Mouse (Mus musculus) midbrain, postnatal 0 days (tissue): ENCODE data around the gene Lime1. TPM values are rescaled to one million over a fixed set of nuclear protein-coding genes. Genes with fewer than 3 reads are reported as not detected.

Experiments used
- ATAC-seq: fragments of 200-750 bp; cut with Nextera tagmentation; 2 replicates; pipeline ENCODE4 v1.8.0; 2017; ENCODE audit warnings: moderate number of reproducible peaks, mild to moderate bottlenecking, moderate TSS enrichment, moderate library complexity; ENCODE audit not compliant: low FRiP score
- DNase-seq: peaks from one replicate; pipeline ENCODE4 v3.0.0-alpha.2; 2015; ENCODE audit warnings: low spot score
- H3K27ac ChIP-seq: fragments of 300-500 bp; sonication (generic); 2 replicates; pipeline ENCODE4 v1.5.1; 2014; ENCODE audit warnings: low read depth, mild to moderate bottlenecking, low read length, mixed read lengths
- H3K27me3 ChIP-seq: fragments of 300-500 bp; sonication (generic); 2 replicates; pipeline ENCODE4 v1.6.1; 2014; ENCODE audit warnings: low read length, control low read depth, mixed read lengths; ENCODE audit not compliant: insufficient read depth
- H3K36me3 ChIP-seq: fragments of 300-500 bp; sonication (generic); 2 replicates; pipeline ENCODE4 v1.6.1; 2014; ENCODE audit warnings: low read length, control low read depth, mixed read lengths; ENCODE audit not compliant: insufficient read depth
- H3K4me1 ChIP-seq: fragments of 300-500 bp; sonication (generic); 2 replicates; pipeline ENCODE4 v1.6.1; 2014; ENCODE audit warnings: mild to moderate bottlenecking, control low read depth, antibody characterized with exemption, low read length, mixed read lengths; ENCODE audit not compliant: insufficient read depth
- H3K4me2 ChIP-seq: fragments of 300-500 bp; sonication (generic); 2 replicates; pipeline ENCODE4 v1.6.1; 2014; ENCODE audit warnings: low read depth, mild to moderate bottlenecking, low read length, mixed read lengths; ENCODE audit not compliant: poor library complexity, severe bottlenecking
- H3K4me3 ChIP-seq: fragments of 300-500 bp; sonication (generic); 2 replicates; pipeline ENCODE4 v1.5.1; 2014; ENCODE audit warnings: low read depth, mild to moderate bottlenecking, low read length, moderate library complexity
- H3K9ac ChIP-seq: fragments of 300-500 bp; sonication (generic); replicated peaks from 2 replicates; pipeline ENCODE4 v1.6.1; 2014; ENCODE audit warnings: mild to moderate bottlenecking, low read length, moderate library complexity, mixed read lengths; ENCODE audit not compliant: poor library complexity, severe bottlenecking
- H3K9me3 ChIP-seq: fragments of 300-500 bp; sonication (generic); 2 replicates; pipeline ENCODE4 v1.6.1; 2016; ENCODE audit warnings: low read length, control low read depth
- CTCF ChIP-seq: IDR thresholded peaks from 2 replicates; pipeline ENCODE4 v1.5.1; 2016; ENCODE audit warnings: antibody characterized with exemption, mild to moderate bottlenecking
- WGBS: fragments of 180-500 bp; shearing (Covaris S2); extraction: QIAGEN DNeasy Blood & Tissue Kit; methylation state at CpG from one replicate; pipeline ENCODE4 v1.1.7; 2014; 5-methylcytosine and 5-hydroxymethylcytosine counted together
- polyA plus RNA-seq: library from polyadenylated mRNA; unstranded; fragments of >200 nt; fragmentation: Nextera tagmentation; extraction: Ambion mirVana; gene quantifications from 2 replicates; pipeline ENCODE4 v1.2.1, GENCODE M21; 2015
- total RNA-seq: library from RNA; depleted of rRNA; stranded (reverse); fragments of >200 nt; gene quantifications from 2 replicates; pipeline ENCODE4 v1.2.3, GENCODE M21; 2014; rRNA removed

Gene Lime1
- total RNA-seq: 36.4 and 44.8 TPM in 2 replicates
- 30.3 and 32.4 TPM in 2 replicates for polyA plus RNA-seq

- no peak for DNase-seq
- Histone ChIP-seq H3K9ac (no peak within 1 kb of the TSS), H3K27ac (no peak within 1 kb of the TSS), H3K9me3 (no peaks in the 10 kb centered on the region), H3K4me3 (no peak within 1 kb of the TSS), H3K4me1 (no peaks in the 10 kb centered on the region), H3K36me3 (peaks cover 51% of the 10 kb centered on the region), H3K4me2 (no peak within 1 kb of the TSS), H3K27me3 (no peaks in the 10 kb centered on the region)
- 95% methylated on average over 12 of the region's 12 CpGs for WGBS
- TF ChIP-seq CTCF: no peak
- ATAC-seq: no peak
Measured at GRCm38 (mm10) chr2:181379778-181380177, at the start of gene Lime1. TSS of gene Lime1 (plus strand) at chr2:181380078.

- Histone ChIP-seq H3K27me3 (no peaks in the 10 kb centered on the region), H3K36me3 (peaks cover 53% of the 10 kb centered on the region), H3K27ac (no peak overlapping the region), H3K9me3 (no peaks in the 10 kb centered on the region), H3K4me2 (no peak overlapping the region), H3K4me3 (no peak overlapping the region), H3K9ac (no peak overlapping the region), H3K4me1 (no peaks in the 10 kb centered on the region)
- TF ChIP-seq CTCF: no peak
- no peak for ATAC-seq
- DNase-seq: no peak
Measured at GRCm38 (mm10) chr2:181332542-181332941, 47.3 kb upstream of the Lime1 start.

GRCm38 (mm10) chr2:181334023-181334422 lies 45.9 kb upstream of the Lime1 start:
- 65% methylated on average over 3 of the region's 3 CpGs for WGBS
- peak; percentile 76 for DNase-seq
- Histone ChIP-seq H3K4me1 (no peaks in the 10 kb centered on the region), H3K9me3 (no peaks in the 10 kb centered on the region), H3K4me3 (no peak overlapping the region), H3K27ac (no peak overlapping the region), H3K9ac (no peak overlapping the region), H3K4me2 (no peak overlapping the region), H3K27me3 (no peaks in the 10 kb centered on the region), H3K36me3 (peaks cover 42% of the 10 kb centered on the region)
- peak; percentile 79 for TF ChIP-seq CTCF
- ATAC-seq: no peak

GRCm38 (mm10) chr2:181340426-181340825 lies 39.5 kb upstream of the Lime1 start:
- Histone ChIP-seq H3K4me2 (no peak overlapping the region), H3K27me3 (no peaks in the 10 kb centered on the region), H3K4me1 (no peaks in the 10 kb centered on the region), H3K9ac (no peak overlapping the region), H3K4me3 (no peak overlapping the region), H3K36me3 (peaks cover 52% of the 10 kb centered on the region), H3K27ac (no peak overlapping the region), H3K9me3 (no peaks in the 10 kb centered on the region)
- DNase-seq (no peak), ATAC-seq (no peak)
- no peak for TF ChIP-seq CTCF
- 82% methylated on average over 4 of the region's 4 CpGs for WGBS

- Histone ChIP-seq H3K9me3 (no peaks in the 10 kb centered on the region), H3K9ac (no peak overlapping the region), H3K4me1 (no peaks in the 10 kb centered on the region), H3K4me3 (no peak overlapping the region), H3K36me3 (peaks cover 46% of the 10 kb centered on the region), H3K27ac (no peak overlapping the region), H3K4me2 (no peak overlapping the region), H3K27me3 (no peaks in the 10 kb centered on the region)
- no peak for DNase-seq
- no peak for ATAC-seq
- WGBS: 91% methylated on average over 6 of the region's 6 CpGs
- no peak for TF ChIP-seq CTCF
Measured at GRCm38 (mm10) chr2:181342766-181343165, 37.1 kb upstream of the Lime1 start.

- no peaks in the 10 kb centered on the region for H3K4me1 ChIP-seq
- no peak for ATAC-seq
- H3K27ac ChIP-seq: no peak overlapping the region
- no peak overlapping the region for H3K4me3 ChIP-seq
- 84% methylated on average over 3 of the region's 3 CpGs for WGBS
- peaks cover 57% of the 10 kb centered on the region for H3K36me3 ChIP-seq
- no peak overlapping the region for H3K9ac ChIP-seq
- no peaks in the 10 kb centered on the region for H3K27me3 ChIP-seq
- no peak for TF ChIP-seq CTCF
- H3K4me2 ChIP-seq: no peak overlapping the region
- H3K9me3 ChIP-seq: no peaks in the 10 kb centered on the region
- DNase-seq: no peak
Measured at GRCm38 (mm10) chr2:181356780-181357179, 23.1 kb upstream of the Lime1 start.
